Mouse (Mus musculus) gastrocnemius, postnatal 4 days (tissue): ENCODE results near the gene AC140267.1. TPM values are rescaled to one million over a fixed set of nuclear protein-coding genes. Genes with fewer than 3 reads are reported as not detected.

ENCODE experiments used
- DNase-seq, 2 experiments: peaks; one replicate each; pipeline ENCODE4 v3.0.0; 2021 to 2022; ENCODE audit warnings: low spot score in 2 of 2, mixed read lengths in 2 of 2
- long read RNA-seq, 2 experiments: library from polyadenylated mRNA; stranded (forward); transcript quantifications; one replicate each; pipeline ENCODE4 v2.0.0; 2021
- total RNA-seq, 2 experiments: library from RNA; stranded (reverse); gene quantifications; 2 replicates each; pipeline ENCODE4 v1.2.3; 2021

Gene AC140267.1
- total RNA-seq = 10 to 100 TPM; 12.3 to 12.6 TPM
- long read RNA-seq, experiment 1 = 0 reads
- long read RNA-seq, experiment 2 = 0 reads

DNA sequence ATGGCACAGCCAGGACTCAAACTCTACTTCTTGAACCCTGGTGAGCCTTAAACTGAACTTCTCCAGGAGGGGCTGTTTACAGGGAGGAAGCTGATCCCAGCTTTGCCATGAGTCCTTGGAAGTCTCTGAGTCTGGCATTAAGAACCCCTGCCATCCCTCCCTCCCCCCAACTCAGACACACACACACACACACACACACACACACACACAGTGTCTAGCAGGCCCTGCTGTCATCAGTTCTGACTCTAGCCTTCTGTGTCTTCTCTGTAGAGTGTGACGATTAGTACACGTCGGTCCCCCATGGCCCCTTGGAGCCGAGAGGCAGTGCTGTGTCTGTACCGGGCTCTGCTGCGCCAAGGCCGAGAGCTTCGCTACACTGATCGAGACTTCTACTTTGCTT lies at the start of gene AC140267.1:
Gene AC140267.1 (plus strand): TSS at position 301 of the 400 bp plus-strand sequence.
- no peak for DNase-seq

DNA sequence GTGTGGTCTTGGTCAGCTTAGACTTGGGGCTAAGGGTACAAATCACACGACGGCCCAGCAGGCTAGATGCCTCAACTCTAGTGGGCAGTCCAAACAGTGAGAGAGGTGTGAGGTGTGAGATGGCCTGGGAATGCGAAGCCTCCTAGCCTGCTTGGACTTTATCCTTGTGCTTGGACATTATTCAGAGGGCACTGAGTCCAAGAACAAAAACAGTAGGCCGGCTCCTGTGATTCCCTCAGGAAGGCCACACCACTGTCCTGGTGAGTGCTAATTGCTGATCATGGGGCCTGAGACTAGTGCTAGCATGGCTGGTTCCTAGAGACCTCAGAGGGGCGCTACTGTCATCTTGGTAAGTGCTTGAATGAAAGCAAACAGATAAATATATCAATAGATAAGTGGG lies 46.7 kb upstream of the AC140267.1 start:
- no peak for DNase-seq

DNA sequence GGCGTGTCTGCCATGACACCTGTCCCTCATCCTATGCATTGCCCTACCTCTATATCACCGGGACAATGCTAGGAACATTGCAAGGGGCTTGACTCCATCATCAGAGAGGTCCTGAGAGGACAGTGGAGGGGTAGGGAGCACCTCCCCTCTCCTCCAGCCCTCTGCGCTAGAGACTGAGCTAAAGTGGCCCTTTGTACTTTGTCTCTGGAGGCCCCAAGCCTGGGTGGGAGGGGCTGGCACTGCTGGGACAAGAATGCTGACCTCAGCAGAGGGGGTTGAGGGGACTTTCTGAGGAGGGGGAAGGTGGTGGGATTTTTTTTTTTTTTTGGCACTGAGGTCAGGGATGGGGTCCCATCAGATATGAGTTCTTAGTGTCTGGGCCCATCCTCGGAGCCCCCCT lies 45.6 kb upstream of the AC140267.1 start:
- DNase-seq = no peak

DNA sequence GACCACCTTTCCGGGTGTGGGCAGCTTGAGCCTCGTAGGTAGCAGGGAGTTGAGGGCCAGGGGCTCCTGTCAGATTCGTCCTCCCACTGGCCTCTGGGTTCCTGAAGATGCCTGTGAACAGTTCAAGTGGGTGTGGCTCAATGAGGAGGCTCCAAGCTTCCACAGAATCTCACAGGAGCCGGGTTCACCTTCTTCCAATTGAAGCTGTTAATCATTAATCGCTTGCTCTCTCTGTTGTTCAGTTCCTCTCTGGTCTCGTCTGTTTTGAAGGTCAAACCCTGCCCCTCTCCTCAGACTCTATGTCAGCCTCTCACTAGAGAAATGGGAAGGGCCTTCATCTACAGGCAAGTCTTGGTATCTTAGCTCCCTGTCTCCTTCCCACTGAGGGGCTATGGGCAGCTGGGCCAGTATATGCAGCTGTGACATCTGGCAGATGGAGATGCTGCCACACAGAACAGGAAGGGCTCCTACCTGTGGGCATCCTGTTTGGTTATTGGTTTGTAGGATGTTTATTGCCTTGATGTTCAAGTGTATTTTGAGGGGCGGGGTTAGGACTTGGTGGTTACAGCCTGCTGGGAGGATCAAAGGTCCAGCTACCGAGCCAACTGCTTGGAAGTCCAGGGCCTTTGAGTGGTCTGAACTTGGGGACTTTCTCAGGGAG lies 43.9 kb upstream of the AC140267.1 start:
- DNase-seq = no peak

DNA sequence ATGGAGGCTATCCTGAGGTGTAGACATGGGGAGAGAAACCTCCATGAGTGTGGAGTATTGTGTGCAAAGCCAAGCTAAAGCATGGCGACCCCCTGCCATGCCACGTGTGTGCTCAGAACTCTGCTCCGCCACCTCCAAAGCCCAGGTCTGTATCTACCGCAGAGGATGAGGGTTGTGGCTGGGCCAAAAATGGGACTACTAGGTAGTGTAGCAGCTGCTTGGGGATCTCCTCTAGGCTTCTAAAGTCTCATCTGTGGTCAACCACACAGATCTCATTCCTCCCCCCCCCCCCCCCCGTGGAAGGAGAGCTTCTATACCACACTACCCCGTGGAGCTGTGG lies 43.4 kb upstream of the AC140267.1 start:
- DNase-seq = no peak

DNA sequence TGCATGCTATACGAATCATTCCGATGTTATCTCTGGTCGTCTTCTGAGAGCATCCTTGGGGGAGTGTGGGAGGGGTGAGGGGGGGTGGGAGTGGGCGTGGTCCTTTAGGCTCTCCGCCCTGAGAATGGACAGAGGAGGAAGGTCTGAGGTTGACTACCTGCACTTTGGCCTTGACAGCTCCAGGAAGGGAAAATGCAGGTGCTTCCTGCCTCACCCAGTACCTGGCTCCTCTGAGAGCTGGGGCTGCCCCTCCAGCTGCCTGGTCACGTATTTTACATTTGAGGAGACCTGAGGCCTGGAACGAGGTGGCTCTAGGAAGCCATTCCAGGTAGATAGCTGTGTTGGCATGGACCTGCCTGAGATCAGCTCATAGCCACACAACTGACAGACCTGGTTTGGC lies 42.8 kb upstream of the AC140267.1 start:
- DNase-seq = no peak

DNA sequence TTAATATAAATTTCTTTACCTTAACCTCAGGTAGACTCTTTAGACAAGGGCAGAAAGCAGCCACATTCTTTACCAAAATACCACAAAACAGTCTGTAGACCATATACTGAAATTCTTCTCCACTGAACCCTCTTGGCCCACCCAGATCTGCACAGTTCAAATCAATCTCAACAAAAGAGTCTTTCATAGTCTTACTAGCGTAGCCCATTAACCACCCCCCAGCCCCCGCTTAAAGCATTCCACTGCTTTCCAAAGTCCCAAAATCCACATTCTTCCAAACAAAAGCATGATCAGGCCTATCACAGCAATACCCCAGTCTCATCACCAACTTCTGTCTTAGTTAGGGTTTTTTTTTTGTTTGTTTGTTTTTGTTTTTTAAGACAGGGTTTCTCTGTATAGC lies 36.1 kb upstream of the AC140267.1 start:
- no peak for DNase-seq

DNA sequence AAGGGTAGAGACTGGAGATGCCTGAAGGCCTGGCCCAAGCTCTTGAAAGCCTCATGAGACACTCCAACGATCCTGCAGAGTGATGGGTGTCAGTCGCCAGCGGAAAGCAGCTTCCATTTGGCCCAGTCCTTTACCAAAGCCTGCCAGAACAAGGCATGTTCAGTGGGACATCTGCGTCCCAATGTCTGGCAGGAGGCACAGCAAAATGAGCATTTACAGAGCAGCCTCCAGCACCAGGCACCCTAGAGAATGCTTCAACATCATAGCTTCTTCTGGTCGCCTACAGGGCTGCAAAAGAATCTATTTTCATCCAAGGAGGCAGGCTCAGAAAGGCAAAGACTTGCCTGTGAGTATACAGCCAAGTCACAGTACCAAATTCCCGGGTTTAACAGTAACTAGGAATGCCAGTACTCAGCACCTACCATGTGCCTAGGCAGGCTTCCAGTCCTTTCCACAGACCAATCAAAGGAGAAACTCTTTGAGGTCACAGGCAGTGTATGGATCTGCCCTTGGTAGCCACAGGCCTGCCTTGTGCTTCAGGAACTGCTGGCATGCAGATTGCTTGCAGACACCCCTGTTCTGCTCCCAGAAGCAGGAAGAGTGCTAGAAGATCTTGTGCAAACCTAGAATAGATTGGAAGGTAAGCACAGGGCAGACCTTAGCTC lies 33.4 kb upstream of the AC140267.1 start:
- DNase-seq = no peak

DNA sequence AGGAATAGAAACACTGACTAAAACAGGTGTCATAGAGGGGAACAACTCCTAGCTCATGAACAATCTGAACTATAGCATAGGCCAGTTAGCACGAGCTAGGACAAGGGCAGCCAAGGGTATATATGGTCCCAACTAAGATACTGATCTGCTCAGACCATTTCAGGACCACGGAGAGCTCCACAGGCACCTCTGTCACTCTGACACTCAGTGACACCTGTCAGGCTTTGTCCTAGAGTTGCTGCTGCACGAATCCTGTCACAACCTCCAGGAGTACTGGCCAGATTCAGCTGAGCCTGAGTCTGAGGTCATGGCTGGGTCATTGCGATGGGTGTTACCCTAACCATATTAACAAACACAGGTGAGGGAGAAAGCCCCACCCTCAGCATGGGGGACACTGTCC lies 32.2 kb upstream of the AC140267.1 start:
- peak in 1 of 2 experiments; percentile 21 for DNase-seq

DNA sequence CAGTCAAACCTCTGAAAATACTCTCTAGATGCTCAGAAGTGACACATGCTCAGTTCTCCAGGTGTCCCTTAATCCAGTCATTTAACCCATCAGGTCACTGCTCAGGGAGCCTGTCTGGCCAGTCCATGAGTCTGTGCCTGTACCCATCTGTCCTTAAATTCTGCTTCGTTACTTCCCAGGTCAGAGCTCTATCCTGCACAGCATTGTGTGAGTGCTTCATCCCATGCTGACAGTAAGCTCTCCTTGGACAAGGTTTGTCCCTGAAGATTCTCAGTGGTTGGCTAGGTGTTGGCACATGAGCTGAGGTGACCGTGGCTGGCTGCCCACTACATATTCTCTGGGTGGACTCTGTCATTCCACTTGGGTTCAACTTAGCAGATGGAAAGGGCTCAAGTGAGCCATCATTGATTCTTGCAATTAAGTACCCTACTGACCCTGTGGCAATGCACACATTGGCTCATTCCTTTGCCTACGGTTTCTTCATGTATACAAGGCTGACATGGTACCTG lies 29.5 kb upstream of the AC140267.1 start:
- no peak for DNase-seq

DNA sequence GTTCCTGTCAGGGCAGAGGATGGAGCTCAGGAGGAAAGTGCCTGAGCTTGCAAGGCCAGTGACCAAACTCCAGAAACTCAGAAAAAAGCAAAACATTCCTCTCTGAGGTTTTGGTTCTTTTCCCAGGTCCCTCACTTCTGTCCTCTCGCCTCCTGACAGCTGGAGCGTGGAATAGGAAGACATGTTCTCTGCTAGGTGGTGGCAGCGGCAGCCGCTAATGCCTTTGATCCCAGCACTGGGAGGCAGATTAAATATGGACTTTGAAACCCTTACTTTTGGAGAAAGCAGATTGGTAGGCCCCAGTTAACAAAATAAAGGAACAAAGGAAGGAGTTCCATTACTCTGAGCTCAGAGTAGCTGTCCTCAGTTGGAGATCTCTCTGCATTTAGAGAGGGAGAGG lies 27.2 kb upstream of the AC140267.1 start:
- no peak for DNase-seq

DNA sequence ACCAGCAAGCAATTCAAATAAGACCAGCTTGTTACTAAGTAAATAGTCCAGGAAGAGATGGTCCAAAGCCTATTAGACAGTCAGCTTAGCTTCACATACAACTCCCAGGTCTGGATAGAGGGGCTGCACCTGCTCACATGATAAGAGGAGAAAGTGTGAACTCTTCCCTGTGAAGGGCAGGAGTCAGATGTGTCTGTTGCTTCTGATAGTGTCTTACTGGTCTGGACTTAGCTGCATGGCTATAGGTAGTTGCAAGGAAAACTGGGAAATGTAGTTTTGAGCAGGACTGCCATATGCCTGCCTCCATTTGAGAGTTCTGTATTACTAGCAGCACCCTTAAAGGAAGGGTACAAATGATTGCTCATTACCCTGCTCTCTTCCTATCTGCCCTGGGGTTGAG lies 21.9 kb upstream of the AC140267.1 start:
- DNase-seq = no peak

DNA sequence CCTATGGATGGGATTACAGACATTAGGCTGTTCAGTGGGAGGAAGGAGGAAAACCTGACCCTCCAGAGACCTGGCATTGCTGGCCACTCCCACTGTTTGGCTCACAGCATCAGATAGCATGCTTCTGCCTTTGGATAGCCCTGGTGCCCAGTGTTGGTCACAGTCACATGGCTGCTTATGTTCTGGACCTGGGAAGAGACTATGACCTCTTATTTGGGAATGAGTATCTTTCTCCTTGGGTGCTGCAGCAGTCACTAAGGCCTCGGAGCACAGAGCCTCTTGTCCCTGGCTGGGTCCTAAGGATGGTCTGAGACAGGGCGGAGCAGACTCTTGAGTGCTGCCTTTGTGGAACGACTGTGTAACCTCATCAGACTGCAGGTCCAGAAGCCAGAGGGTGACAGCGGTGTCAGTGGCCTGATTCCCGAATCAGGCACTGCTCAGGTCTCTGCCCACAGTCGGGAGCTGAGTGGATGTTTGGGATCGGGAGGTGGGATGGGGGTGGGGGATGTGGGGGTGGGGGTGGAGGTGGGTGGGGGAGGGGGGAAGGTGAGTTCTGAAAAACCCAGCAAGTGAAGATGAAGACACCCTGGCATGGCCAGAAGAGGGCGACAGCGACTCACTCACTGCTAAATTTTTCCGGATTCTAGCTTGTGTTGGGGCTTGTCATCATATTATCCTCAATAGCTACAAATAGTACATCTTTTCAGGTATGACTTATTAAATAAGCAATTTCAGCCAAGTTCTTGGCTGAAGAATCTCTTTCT lies 19.7 kb upstream of the AC140267.1 start:
- no peak for DNase-seq

DNA sequence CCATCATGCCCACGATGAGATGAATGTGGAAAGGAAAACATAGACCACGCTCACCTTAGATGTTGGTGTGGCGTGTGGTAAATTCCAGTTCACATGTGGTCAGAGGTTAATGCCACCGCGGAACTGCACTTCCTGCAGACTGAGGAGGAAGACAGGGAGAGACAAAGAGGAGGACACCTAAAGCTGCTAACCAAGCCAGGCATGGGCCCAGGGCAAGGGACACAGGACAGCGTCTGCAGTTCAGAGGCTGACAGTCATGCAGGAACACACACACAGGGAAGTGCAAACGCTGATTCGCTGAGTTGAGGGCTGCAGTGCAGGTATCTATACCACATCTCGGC lies 19.2 kb upstream of the AC140267.1 start:
- DNase-seq = no peak

DNA sequence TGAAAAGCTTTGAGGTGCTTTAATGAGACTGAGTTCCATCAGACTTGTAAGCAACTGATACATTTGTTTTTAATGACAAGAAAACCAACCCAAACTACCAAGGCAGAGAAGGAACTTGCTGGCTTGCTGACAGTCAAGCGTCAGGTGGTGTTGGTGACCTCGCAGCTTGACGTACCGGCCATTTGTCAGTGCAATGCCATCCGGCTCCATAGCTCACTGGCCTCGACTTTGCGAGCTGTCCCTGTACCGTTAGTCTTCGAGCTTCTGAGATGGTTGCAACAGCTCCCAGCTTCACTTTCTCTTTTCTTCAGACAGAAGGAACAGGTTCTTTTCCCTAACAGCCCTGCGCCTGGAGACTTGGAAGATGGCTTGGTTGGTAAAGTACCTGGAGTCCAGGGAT lies 18.2 kb upstream of the AC140267.1 start:
- DNase-seq = no peak

DNA sequence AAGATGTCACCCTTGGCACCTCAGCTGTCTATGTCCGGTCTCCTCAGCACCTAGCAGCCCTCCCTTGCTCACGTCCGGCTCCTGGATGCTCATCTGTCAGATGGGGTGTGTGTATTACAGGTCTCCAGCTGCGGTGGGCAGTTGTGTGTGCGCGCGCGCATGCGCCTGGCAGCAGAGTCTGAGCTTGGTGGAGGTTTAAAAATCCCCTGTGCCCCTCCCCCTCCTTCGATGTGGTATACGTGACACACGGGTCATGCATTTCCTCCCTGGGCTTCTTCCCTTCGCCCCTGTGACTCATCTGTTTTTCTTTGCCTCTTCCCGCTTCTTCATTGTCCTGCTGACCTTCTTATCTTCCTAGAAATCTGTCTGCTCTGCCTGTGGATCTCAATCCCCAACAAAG lies 16.4 kb upstream of the AC140267.1 start:
- no peak for DNase-seq

DNA sequence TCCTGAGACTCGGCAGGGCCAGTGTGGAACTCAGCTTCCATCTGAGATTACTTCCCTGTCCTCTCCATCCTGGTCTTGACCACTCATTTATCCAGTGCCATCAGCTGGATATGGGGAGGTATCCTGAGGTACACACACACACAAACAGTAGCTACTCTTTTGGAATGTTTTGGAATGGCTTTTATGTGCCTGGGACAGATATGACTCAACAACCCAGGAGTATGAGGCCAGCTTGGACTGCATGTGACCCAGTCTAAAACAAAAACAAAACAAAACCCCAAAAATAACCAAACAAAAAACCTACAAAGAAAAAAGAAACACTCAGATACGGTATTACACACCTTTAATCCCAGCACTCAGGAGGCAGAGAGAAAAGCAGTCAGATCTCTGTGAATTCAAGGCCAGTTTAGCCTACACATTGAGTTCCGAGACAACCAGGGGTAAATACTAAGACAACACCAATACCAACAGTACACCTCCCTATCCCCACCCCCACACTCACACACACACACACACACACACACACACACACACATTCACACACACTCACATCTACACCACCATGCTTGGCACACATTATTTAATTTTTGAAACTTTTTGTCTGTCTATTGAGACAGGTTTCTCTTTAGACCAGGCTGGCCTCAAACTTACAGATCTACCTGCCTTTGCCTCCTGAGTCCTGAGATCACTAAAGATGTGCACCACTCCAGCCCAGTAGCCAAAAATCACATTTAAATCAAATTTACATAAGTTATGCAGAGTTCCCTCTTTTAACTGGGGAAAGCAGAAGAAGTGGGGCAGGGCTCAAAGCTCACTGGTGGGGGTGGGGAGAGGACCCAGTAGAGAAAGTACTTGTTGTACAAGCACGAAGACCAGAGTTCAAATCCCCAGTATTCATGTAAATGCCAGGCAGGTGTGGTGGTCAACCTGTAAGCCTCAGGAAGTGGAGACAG lies 15.7 kb upstream of the AC140267.1 start:
- no peak for DNase-seq

DNA sequence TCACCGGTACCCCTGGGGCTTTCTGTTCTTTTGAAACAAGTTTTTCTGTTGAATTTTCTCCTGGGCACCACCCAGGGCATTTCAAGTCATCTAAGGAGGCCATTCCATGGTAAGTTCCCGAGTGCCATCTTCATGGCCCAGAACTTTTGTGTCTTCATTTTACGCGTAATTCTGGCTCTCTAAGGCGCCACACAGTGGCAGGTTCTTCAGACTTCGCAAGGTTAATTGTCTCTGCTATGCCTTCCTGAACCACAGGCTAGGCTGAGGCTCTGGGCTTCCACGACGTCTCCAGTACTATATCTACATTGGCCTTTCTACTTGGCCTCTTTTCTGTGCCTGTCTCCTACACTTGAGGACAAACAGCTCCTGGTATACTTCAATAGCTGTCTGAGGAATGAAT lies 14.6 kb upstream of the AC140267.1 start:
- no peak for DNase-seq

DNA sequence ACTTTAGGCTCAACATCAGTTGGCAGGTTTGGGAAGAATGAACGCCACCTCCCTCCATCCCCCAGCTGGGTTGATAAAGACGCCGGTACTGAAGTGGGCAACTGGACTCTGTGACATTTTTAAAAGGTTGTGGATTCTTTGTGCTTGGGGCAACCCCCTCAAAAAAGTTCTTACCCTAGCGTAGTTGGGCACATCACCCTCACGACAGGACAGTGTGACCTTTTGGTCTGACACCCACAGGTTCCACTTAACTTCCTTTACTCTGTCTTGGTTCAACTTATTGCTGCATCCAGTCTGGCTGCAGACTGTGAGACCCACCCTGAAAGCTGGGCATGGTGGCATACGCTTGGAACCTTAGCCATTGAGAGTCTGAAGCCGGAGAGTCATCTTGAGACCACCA lies 11.9 kb upstream of the AC140267.1 start:
- DNase-seq = no peak

DNA sequence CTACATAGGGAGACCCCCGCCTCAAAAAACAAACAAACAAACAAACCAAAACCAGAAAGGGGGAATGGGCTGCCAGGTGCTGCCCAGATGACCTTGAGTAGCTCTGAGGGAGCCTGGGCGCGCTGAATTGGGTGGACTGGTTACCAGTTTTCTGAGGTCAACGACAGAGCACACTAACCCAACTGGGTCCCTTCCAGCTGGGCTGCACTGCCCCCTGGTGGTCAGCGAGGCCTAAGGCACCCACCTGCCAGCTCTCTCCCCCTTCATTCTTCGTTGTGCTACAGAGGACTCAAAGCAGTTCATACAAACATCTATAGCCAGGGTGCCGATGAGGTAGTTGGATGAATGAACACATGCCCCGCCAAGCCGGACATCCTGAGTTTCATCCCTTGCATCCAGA lies 10.4 kb upstream of the AC140267.1 start:
- peak; percentile 66 to 77 for DNase-seq

DNA sequence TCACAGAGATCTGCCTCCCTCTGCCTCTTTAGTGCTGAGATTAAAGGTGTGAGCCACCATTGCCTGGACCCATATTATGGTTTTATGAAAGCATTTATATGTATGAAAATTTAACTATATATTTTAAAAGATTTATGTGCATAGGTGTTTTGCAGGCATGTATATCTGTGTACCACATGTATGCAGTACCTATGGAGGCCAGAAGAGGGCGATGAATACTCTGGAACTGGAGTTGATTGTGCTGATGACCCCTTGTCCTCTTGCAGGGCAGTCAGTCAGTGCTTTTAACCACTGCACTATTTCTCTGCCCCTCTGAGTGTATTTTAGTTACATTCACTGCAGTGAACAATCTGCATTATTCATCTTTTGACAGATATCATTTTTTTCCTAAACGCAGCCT lies 9.8 kb upstream of the AC140267.1 start:
- DNase-seq = peak in 1 of 2 experiments; percentile 48
